Mouse (Mus musculus): ENCODE measurements around the gene Rpp40. TPM values are rescaled to one million over a fixed set of nuclear protein-coding genes. Genes with fewer than 3 reads are reported as not detected.

The Rpp40 gene
- total RNA-seq, 2 experiments from 2014 or later, result 4.0 to 5.0 TPM

- DNase-seq (ENCODE audit: low spot score in 2 of 2), result no peak
Measured at GRCm38 (mm10) chr13:35852851-35853575, 53.1 kb downstream of the Rpp40 start.

- DNase-seq (ENCODE audit: low spot score in 2 of 2), result no peak
Measured at GRCm38 (mm10) chr13:35851581-35851980, 54.6 kb downstream of the Rpp40 start.

GRCm38 (mm10) chr13:35848694-35849093, 57.5 kb downstream of the Rpp40 start:
- DNase-seq (ENCODE audit: low spot score in 2 of 2), result no peak

- DNase-seq (ENCODE audit: low spot score in 2 of 2), result no peak
Measured at GRCm38 (mm10) chr13:35845306-35845705, 60.9 kb downstream of the Rpp40 start.

Other genes starting within 250 kb of the Rpp40 start
- 10 to 100 TPM; 11.8 to 11.9 TPM for gene Cdyl, start 246.5 kb downstream of the Rpp40 start, total RNA-seq (2021)
- 10 to 100 TPM in 1 of 2 experiments, 1 to 10 TPM in 1; 8.7 to 10.0 TPM for gene Ppp1r3g, start 52.5 kb upstream of the Rpp40 start, total RNA-seq (2021)
- 10 to 100 TPM; 34.5 to 39.1 TPM for gene Fars2, start 211.1 kb upstream of the Rpp40 start, total RNA-seq (2021)
- gene Lyrm4, start 211.2 kb upstream of the Rpp40 start, total RNA-seq (2021), result 10 to 100 TPM; 19.6 to 20.6 TPM